Comparison of ENCODE assay signal across 8 mouse cellular contexts in the genomic region with DNA sequence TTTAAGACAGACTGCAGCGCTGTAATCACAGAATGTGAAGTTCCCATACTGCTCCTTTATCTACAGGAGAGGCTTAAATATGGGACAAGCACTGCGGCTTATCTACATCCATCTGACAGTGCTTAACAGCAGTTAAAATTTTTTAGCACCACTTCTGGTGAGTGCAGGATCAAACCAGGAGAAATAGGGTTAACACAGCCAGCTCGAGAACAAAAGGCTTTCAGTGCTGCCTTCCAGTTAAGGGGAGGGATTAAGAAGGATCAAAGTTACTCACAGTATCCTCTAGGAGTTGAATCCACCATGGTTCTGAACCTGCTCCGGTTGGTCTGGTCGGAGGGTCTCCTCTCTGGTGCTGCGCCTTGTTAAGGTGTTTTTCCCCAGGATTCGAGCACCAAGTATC. TPM values are rescaled to one million over a fixed set of nuclear protein-coding genes. Genes with fewer than 3 reads are reported as not detected.
DNase-seq lines count a peak whose midpoint lies in the region; ATAC-seq and TF ChIP-seq lines count a peak whose summit lies in the region.
"Not testable (repeated sequence)": the region's sequence is repeated elsewhere in the genome, so short reads cannot be mapped to it uniquely, and the experiment has no call there.

No protein-coding gene starts in this region.

- 25% methylated on average over 7 of the region's 7 CpGs for WGBS in forebrain, embryonic 14.5 days
- WGBS in heart, embryonic 14.5 days = 12% methylated on average over 7 of the region's 7 CpGs
- 15% methylated on average over 7 of the region's 7 CpGs for WGBS in intestine, embryonic 14.5 days
- 12% methylated on average over 7 of the region's 7 CpGs for WGBS in limb, embryonic 11.5 days
- WGBS in lung, embryonic 14.5 days = 9% methylated on average over 7 of the region's 7 CpGs
- 24% methylated on average over 7 of the region's 7 CpGs for WGBS in stomach, postnatal 0 days

- not testable (repeated sequence) for H3K4me1 ChIP-seq in forebrain, embryonic 14.5 days (ENCODE audit: control insufficient read depth, insufficient read depth, low read length); heart, embryonic 14.5 days (ENCODE audit: control insufficient read depth in 2 of 2, insufficient read depth in 2 of 2, low read length in 2 of 2); intestine, embryonic 14.5 days (replicated peaks; ENCODE audit: control insufficient read depth, insufficient read depth, low read length); limb, embryonic 11.5 days (ENCODE audit: control insufficient read depth, insufficient read depth, low read length); lung, embryonic 14.5 days (ENCODE audit: insufficient read depth); stomach, postnatal 0 days (replicated peaks; ENCODE audit: control insufficient read depth, insufficient read depth)

- ATAC-seq in forebrain, embryonic 14.5 days; heart, embryonic 14.5 days (ENCODE audit: insufficient number of reproducible peaks, insufficient read depth, low FRiP score, low read depth); intestine, embryonic 14.5 days (replicated peaks; ENCODE audit: low FRiP score, low TSS enrichment, low read depth); limb, embryonic 11.5 days (ENCODE audit: insufficient number of reproducible peaks, low FRiP score, low TSS enrichment, low read depth); lung, embryonic 14.5 days (ENCODE audit: insufficient read depth); stomach, postnatal 0 days (ENCODE audit: low FRiP score, low TSS enrichment): not testable (repeated sequence)

- H3K9me3 ChIP-seq in forebrain, embryonic 14.5 days (replicated peaks; ENCODE audit: control insufficient read depth, low read length); heart, embryonic 14.5 days (ENCODE audit: control insufficient read depth, low read length); intestine, embryonic 14.5 days (ENCODE audit: control insufficient read depth, low read length); limb, embryonic 11.5 days (ENCODE audit: control insufficient read depth, low read length); lung, embryonic 14.5 days (ENCODE audit: low read depth, low read length); stomach, postnatal 0 days (ENCODE audit: control insufficient read depth, low read length): not testable (repeated sequence)

- not testable (repeated sequence) for TF ChIP-seq EP300 in stomach, postnatal 0 days (optimal IDR thresholded peaks at IDR 0.05)

- not testable (repeated sequence) for H3K36me3 ChIP-seq in forebrain, embryonic 14.5 days (ENCODE audit: control insufficient read depth, insufficient read depth, low read length); heart, embryonic 14.5 days (ENCODE audit: control insufficient read depth, insufficient read depth, low read length); intestine, embryonic 14.5 days (ENCODE audit: control insufficient read depth, insufficient read depth, low read length); limb, embryonic 11.5 days (ENCODE audit: control insufficient read depth, insufficient read depth, low read length); lung, embryonic 14.5 days (ENCODE audit: insufficient read depth); stomach, postnatal 0 days (ENCODE audit: control insufficient read depth, insufficient read depth, low read length)

- not testable (repeated sequence) for TF ChIP-seq CTCF in lung, embryonic 14.5 days (IDR thresholded peaks at IDR 0.05; ENCODE audit: low read depth); stomach, postnatal 0 days (IDR thresholded peaks at IDR 0.05; ENCODE audit: low read depth)

- H3K4me2 ChIP-seq in forebrain, embryonic 14.5 days (ENCODE audit: low read length) = peak overlapping the region; percentile 45
- H3K4me2 ChIP-seq in heart, embryonic 14.5 days (ENCODE audit: low read length) = peak overlapping the region; percentile 60
- H3K4me2 ChIP-seq in intestine, embryonic 14.5 days (ENCODE audit: low read length) = peak overlapping the region; percentile 38
- peak overlapping the region; percentile 35 for H3K4me2 ChIP-seq in limb, embryonic 11.5 days (ENCODE audit: low read depth, severe bottlenecking)
- H3K4me2 ChIP-seq in lung, embryonic 14.5 days = peak overlapping the region; percentile 47
- H3K4me2 ChIP-seq in stomach, postnatal 0 days (replicated peaks; ENCODE audit: low read depth) = peak overlapping the region; percentile 49

- DNase-seq in embryo, embryonic 11 days = peak; percentile 35
- peak; percentile 56 for DNase-seq in forebrain, embryonic 14.5 days (ENCODE audit: low spot score)
- DNase-seq in intestine, embryonic 14.5 days (ENCODE audit: low spot score); stomach, postnatal 0 days (ENCODE audit: low spot score): not testable (repeated sequence)
- DNase-seq in limb, embryonic 11.5 days (ENCODE audit: low spot score) = peak; percentile 25
- DNase-seq in lung, embryonic 14.5 days = peak; percentile 42
- DNase-seq in neural tube, embryonic 10.5 days (ENCODE audit: extremely low spot score, low spot score) = peak; percentile 12

- not testable (repeated sequence) for H3K27me3 ChIP-seq in forebrain, embryonic 14.5 days (replicated peaks; ENCODE audit: control insufficient read depth, insufficient read depth, low read length); heart, embryonic 14.5 days (ENCODE audit: control insufficient read depth, insufficient read depth, low read length); intestine, embryonic 14.5 days (replicated peaks; ENCODE audit: control insufficient read depth, insufficient read depth, low read length); limb, embryonic 11.5 days (ENCODE audit: control insufficient read depth, insufficient read depth, low read length); lung, embryonic 14.5 days (ENCODE audit: insufficient read depth, low read length); stomach, postnatal 0 days (ENCODE audit: control insufficient read depth, insufficient read depth, low read length)

- H3K4me3 ChIP-seq in forebrain, embryonic 14.5 days (ENCODE audit: low read depth, low read length) = peak overlapping the region; percentile 48
- H3K4me3 ChIP-seq in heart, embryonic 14.5 days (ENCODE audit: control insufficient read depth in 1 of 2, insufficient read depth in 1 of 2, low read depth in 1 of 2, low read length in 2 of 2) = peak overlapping the region; percentile 27 to 51
- peak overlapping the region; percentile 50 for H3K4me3 ChIP-seq in intestine, embryonic 14.5 days (ENCODE audit: low read depth, low read length)
- peak overlapping the region; percentile 40 for H3K4me3 ChIP-seq in limb, embryonic 11.5 days (ENCODE audit: low read depth, low read length)
- peak overlapping the region; percentile 48 for H3K4me3 ChIP-seq in lung, embryonic 14.5 days (ENCODE audit: low read depth, low read length)
- H3K4me3 ChIP-seq in stomach, postnatal 0 days (ENCODE audit: low read depth, low read length) = peak overlapping the region; percentile 49

- peak overlapping the region; percentile 95; the same call in 1 of the 2 replicates for H3K27ac ChIP-seq in forebrain, embryonic 14.5 days (ENCODE audit: low read depth, low read length)
- peak overlapping the region in 1 of 2 experiments; percentile 95; a peak in 1 of 4 replicates for H3K27ac ChIP-seq in heart, embryonic 14.5 days (replicated peaks in 1 of 2; ENCODE audit: control insufficient read depth in 1 of 2, insufficient read depth in 1 of 2, low read depth in 2 of 2, low read length in 2 of 2)
- not testable (repeated sequence) for H3K27ac ChIP-seq in intestine, embryonic 14.5 days (ENCODE audit: low read depth); limb, embryonic 11.5 days (replicated peaks; ENCODE audit: low read depth, low read length); lung, embryonic 14.5 days (ENCODE audit: low read depth); stomach, postnatal 0 days (replicated peaks)

- peak overlapping the region; percentile 75 for H3K9ac ChIP-seq in forebrain, embryonic 14.5 days (ENCODE audit: low read length)
- peak overlapping the region; percentile 72 for H3K9ac ChIP-seq in heart, embryonic 14.5 days (ENCODE audit: low read length)
- H3K9ac ChIP-seq in intestine, embryonic 14.5 days (ENCODE audit: low read length) = peak overlapping the region; percentile 59; the same call in 1 of the 2 replicates
- not testable (repeated sequence) for H3K9ac ChIP-seq in limb, embryonic 11.5 days (ENCODE audit: low read length); stomach, postnatal 0 days (ENCODE audit: low read length)
- peak overlapping the region; percentile 56 for H3K9ac ChIP-seq in lung, embryonic 14.5 days

RNA-seq across cellular contexts. Expression of a gene that starts 1.4 kb away (rescaled TPM):
- polyA plus RNA-seq in forebrain, embryonic 14.5 days (2014; fragmentation: Nextera tagmentation; extraction: Ambion mirVana) = 31.2 and 32.7 TPM in 2 replicates
- polyA plus RNA-seq in heart, embryonic 14.5 days (2014; fragmentation: Nextera tagmentation; extraction: Ambion mirVana) = 10.0 and 11.5 TPM in 2 replicates
- polyA plus RNA-seq in intestine, embryonic 14.5 days (2014; fragmentation: Nextera tagmentation; extraction: Ambion mirVana) = 9.8 and 12.8 TPM in 2 replicates
- polyA plus RNA-seq in limb, embryonic 11.5 days (2014; fragmentation: Nextera tagmentation; extraction: Ambion mirVana) = 14.3 and 18.7 TPM in 2 replicates
- polyA plus RNA-seq in lung, embryonic 14.5 days (2014; fragmentation: Nextera tagmentation; extraction: Ambion mirVana) = 13.2 and 14.5 TPM in 2 replicates
- 4.8 and 5.5 TPM in 2 replicates for polyA plus RNA-seq in stomach, postnatal 0 days (2015; fragmentation: Nextera tagmentation; extraction: Ambion mirVana)
